ENCODE assay signal across 9 mouse cellular contexts in the genomic region with DNA sequence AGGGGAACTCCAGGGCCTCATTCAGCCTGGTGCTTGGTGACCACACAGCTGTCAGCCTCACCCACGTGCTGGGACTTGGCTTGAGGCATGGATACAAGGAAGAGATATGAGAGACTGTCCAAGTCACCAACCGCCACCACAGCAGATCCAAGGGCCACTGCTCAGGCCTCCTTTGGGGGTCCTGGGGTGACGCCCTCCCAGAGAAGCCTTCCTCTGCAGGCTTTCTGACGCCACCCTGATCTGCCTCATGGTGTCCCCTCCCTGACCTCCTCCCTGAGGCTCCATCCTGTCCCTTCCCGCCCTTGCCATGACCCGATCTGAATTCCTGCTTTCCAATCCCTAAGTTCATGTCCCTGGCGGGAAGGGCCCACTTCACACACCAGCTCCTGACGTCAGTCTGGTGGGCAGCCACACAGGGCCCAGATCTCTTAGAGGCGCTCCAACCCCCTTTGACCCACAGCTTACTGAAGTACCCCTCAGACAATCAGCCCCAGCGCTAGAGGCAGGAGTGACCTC. TPM values are rescaled to one million over a fixed set of nuclear protein-coding genes. Genes with fewer than 3 reads are reported as not detected.
DNase-seq lines count a peak whose midpoint lies in the region; ATAC-seq and TF ChIP-seq lines count a peak whose summit lies in the region.
"Had no signal": no experiment of that assay in that cellular context is flagged by ENCODE, and none has a peak within 500 bp of the region (broad histone marks: within the 10 kb centered on the region; RNA-seq: fewer than 3 reads in every experiment).

No protein-coding gene starts in this region.

- H3K4me3 ChIP-seq in intestine, postnatal 0 days (ENCODE audit: low read depth, low read length): no peak overlapping the region
- H3K4me3 ChIP-seq: embryonic facial prominence, embryonic 13.5 days had no signal

- H3K36me3 ChIP-seq in intestine, postnatal 0 days (ENCODE audit: control insufficient read depth, insufficient read depth): no peaks in the 10 kb centered on the region
- H3K36me3 ChIP-seq: embryonic facial prominence, embryonic 13.5 days had no signal

- H3K9ac ChIP-seq in intestine, postnatal 0 days (ENCODE audit: low read depth, low read length): no peak overlapping the region

- peaks cover 5% of the 10 kb centered on the region; the same call in 1 of the 2 replicates for H3K9me3 ChIP-seq in intestine, postnatal 0 days (ENCODE audit: control insufficient read depth)

- TF ChIP-seq CTCF in intestine, postnatal 0 days (IDR thresholded peaks at IDR 0.05; ENCODE audit: low read depth): no peak

- H3K4me1 ChIP-seq in intestine, postnatal 0 days (replicated peaks; ENCODE audit: control insufficient read depth, insufficient read depth, low read length): no peaks in the 10 kb centered on the region

- peak overlapping the region; percentile 11; the same call in 1 of the 2 replicates for H3K27ac ChIP-seq in intestine, postnatal 0 days (ENCODE audit: low read depth, low read length)

- ATAC-seq in intestine, postnatal 0 days: peak; percentile 23; the same call in 1 of the 2 replicates

- H3K27me3 ChIP-seq in intestine, postnatal 0 days (replicated peaks; ENCODE audit: control insufficient read depth, insufficient read depth, low read length): no peaks in the 10 kb centered on the region
- H3K27me3 ChIP-seq: embryonic facial prominence, embryonic 13.5 days had no signal

- no peak overlapping the region for H3K4me2 ChIP-seq in intestine, postnatal 0 days (replicated peaks; ENCODE audit: low read depth)
- H3K4me2 ChIP-seq: embryonic facial prominence, embryonic 13.5 days had no signal

- DNase-seq in adrenal gland, postnatal 14 days: peak; percentile 45
- no peak for DNase-seq in adrenal gland, postnatal 10 days
- DNase-seq in embryo, embryonic 10 days (ENCODE audit: low spot score): peak; percentile 70
- DNase-seq in lung, postnatal 36 days: peak; percentile 44
- DNase-seq in thymus, postnatal 10 days (ENCODE audit: low spot score in 2 of 2): no peak
- DNase-seq in urinary bladder, postnatal 4 days (ENCODE audit: low spot score in 2 of 2): no peak
- DNase-seq in cerebellum, postnatal 36 days: no peak

- WGBS in intestine, postnatal 0 days: 55% methylated on average over 10 of the region's 10 CpGs

RNA-seq across cellular contexts. Expression of gene Bahcc1, which starts 17.0 kb away (rescaled TPM):
- 12.4 and 17.2 TPM in 2 replicates for total RNA-seq in adrenal gland, postnatal 14 days (2021)
- total RNA-seq in adrenal gland, postnatal 10 days (2021): 10 to 100 TPM; 13.8 to 20.5 TPM
- polyA plus RNA-seq in intestine, postnatal 0 days (2015; fragmentation: Nextera tagmentation; extraction: Ambion mirVana): 3.1 and 4.2 TPM in 2 replicates

Comparison
In these comparisons a context has a peak if more than half of its experiments do, and no peak if none do; other contexts are left out.
1. DNase-seq: peak in adrenal gland, postnatal 14 days (single experiment), embryo, embryonic 10 days (single experiment) and lung, postnatal 36 days (single experiment); none in adrenal gland, postnatal 10 days (single experiment), thymus, postnatal 10 days (0 of 2), urinary bladder, postnatal 4 days (0 of 2) and cerebellum, postnatal 36 days (0 of 2).